Mouse (Mus musculus): ENCODE measurements around the gene Pkdrej. TPM values are rescaled to one million over a fixed set of nuclear protein-coding genes. Genes with fewer than 3 reads are reported as not detected.
"Not testable (repeated sequence)": the region's sequence is repeated elsewhere in the genome, so short reads cannot be mapped to it uniquely, and the experiment has no call there.

Gene Pkdrej
- polyA plus RNA-seq, 1 experiment from 2014 or later = 0.03 TPM

DNA sequence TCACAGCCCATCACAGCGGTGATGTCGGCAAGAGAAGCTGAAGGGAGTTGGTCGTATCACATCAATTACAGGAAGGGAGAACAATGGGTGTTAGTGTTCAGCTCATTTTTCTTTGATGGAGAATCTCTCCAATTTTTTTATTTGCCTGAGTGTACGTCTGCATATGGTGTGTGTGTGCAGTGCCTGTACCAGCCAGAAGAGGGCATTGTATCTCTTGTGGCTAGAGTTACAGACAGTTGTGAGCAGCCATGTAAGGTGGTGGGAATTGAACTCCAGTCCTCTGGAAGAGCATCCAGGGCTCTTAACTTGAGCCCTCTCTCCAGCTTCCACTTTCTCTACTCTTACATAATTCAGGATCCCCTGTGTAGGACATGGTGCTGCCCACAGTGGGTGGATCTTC lies 38.4 kb downstream of the Pkdrej start:
- no peak overlapping the region for H3K4me3 ChIP-seq
- no peak overlapping the region for H3K27ac ChIP-seq (replicated peaks)
- H3K9ac ChIP-seq (replicated peaks) = no peak overlapping the region
- no peaks in the 10 kb centered on the region for H3K27me3 ChIP-seq
- H3K4me1 ChIP-seq = no peaks in the 10 kb centered on the region
- H3K9me3 ChIP-seq = no peaks in the 10 kb centered on the region
- ATAC-seq (ENCODE audit: low FRiP score, low read depth) = no peak
- WGBS = 91% methylated on average over 4 of the region's 4 CpGs
- H3K36me3 ChIP-seq = no peaks in the 10 kb centered on the region
- H3K4me2 ChIP-seq (replicated peaks) = no peak overlapping the region

DNA sequence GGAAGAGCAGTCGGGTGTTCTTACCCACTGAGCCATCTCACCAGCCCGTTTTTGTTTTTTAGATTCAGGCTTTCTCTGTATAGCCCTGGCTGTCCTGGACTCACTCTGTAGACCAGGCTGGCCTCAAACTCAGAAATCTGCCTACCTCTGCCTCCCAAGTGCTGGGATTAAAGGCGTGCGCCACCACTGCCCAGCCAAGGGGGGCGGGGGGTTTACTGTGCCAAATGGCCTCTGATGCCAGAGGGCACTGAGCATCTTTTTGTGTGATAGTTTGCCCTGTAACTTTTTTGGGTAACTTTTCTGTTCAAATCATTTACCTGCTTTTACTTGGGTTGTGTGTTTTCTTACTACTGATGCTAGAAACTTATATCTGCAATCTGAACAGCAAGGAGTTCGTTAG lies 42.6 kb downstream of the Pkdrej start:
- H3K4me2 ChIP-seq (replicated peaks); H3K27ac ChIP-seq (replicated peaks); H3K27me3 ChIP-seq; H3K9me3 ChIP-seq; H3K4me3 ChIP-seq; H3K36me3 ChIP-seq; H3K4me1 ChIP-seq; ATAC-seq (ENCODE audit: low FRiP score, low read depth); H3K9ac ChIP-seq (replicated peaks): not testable (repeated sequence)
- WGBS = 93% methylated on average over 6 of the region's 6 CpGs

DNA sequence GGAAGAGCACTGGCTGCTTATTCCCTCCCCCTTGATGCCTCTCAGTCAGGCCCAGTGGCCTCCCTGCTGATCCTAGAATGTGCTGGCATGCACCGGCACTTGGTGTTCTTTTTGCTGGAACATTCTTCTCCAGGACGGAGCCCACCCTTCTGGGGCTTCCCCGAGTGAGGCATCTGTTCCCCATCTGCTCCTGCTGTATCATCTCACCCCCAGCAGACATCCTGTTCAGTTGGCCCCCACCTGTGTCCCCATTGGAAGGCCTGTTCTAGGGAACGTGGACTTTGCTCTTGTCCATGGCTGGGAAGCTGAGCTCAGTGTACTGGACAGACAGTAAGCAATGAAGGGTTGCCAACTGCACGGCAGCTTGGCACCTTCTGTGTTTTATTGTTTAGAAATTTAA lies 44.8 kb downstream of the Pkdrej start:
- ATAC-seq (ENCODE audit: low FRiP score, low read depth) = no peak
- H3K4me2 ChIP-seq (replicated peaks) = no peak overlapping the region
- H3K36me3 ChIP-seq = no peaks in the 10 kb centered on the region
- no peaks in the 10 kb centered on the region for H3K4me1 ChIP-seq
- no peaks in the 10 kb centered on the region for H3K9me3 ChIP-seq
- WGBS = 79% methylated on average over 5 of the region's 5 CpGs
- H3K9ac ChIP-seq (replicated peaks) = no peak overlapping the region
- no peak overlapping the region for H3K4me3 ChIP-seq
- H3K27ac ChIP-seq (replicated peaks) = no peak overlapping the region
- H3K27me3 ChIP-seq = no peaks in the 10 kb centered on the region

DNA sequence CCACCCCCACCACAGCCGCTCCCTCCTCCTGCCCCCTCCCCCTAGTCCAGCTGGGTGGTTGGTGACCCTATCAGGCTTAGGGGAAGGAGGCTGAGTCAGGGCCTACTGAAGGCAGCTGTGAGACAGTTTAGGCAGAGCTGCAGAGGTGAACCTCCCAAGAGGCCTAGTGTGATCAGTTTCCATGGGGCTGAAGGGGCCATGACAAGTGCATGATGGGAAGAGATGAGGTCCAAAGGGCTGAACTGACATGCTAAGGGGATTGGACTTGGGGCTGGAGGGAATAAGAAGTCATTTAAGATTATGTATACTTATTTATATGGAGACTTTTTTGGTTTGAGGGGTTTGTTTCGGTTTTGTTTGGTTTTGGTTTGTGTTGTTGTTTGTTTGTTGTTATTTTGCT lies 45.3 kb downstream of the Pkdrej start:
- no peak for ATAC-seq (ENCODE audit: low FRiP score, low read depth)
- Histone ChIP-seq H3K9me3 (no peaks in the 10 kb centered on the region), H3K27ac (replicated peaks) (no peak overlapping the region), H3K4me3 (no peak overlapping the region), H3K4me1 (no peaks in the 10 kb centered on the region), H3K9ac (replicated peaks) (no peak overlapping the region), H3K4me2 (replicated peaks) (no peak overlapping the region), H3K27me3 (no peaks in the 10 kb centered on the region), H3K36me3 (no peaks in the 10 kb centered on the region)
- WGBS = 64% methylated on average over 2 of the region's 2 CpGs

DNA sequence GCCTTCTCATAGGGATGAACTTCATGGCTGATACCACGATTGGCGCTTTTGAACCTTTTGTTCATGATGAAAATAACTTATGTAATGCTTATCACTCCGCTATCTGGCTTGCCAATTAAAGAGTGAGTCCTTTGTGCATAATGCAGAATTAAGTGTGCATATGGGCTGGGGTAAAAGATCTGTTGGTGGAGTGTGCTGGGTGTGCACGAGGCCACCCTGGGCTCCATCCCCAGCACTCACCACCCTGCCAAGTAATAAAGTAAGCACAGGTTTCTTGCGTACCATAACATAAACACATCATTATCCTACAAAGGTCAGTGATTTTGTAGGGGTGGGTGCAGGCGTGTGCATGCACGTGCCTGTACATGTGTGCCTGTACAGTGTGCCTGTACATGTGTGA lies 46.5 kb downstream of the Pkdrej start:
- H3K4me3 ChIP-seq = no peak overlapping the region
- no peak overlapping the region for H3K4me2 ChIP-seq (replicated peaks)
- H3K36me3 ChIP-seq = no peaks in the 10 kb centered on the region
- no peaks in the 10 kb centered on the region for H3K9me3 ChIP-seq
- WGBS = 90% methylated on average over 7 of the region's 7 CpGs
- no peaks in the 10 kb centered on the region for H3K4me1 ChIP-seq
- no peak overlapping the region for H3K9ac ChIP-seq (replicated peaks)
- H3K27ac ChIP-seq (replicated peaks) = no peak overlapping the region
- no peak for ATAC-seq (ENCODE audit: low FRiP score, low read depth)
- no peaks in the 10 kb centered on the region for H3K27me3 ChIP-seq

DNA sequence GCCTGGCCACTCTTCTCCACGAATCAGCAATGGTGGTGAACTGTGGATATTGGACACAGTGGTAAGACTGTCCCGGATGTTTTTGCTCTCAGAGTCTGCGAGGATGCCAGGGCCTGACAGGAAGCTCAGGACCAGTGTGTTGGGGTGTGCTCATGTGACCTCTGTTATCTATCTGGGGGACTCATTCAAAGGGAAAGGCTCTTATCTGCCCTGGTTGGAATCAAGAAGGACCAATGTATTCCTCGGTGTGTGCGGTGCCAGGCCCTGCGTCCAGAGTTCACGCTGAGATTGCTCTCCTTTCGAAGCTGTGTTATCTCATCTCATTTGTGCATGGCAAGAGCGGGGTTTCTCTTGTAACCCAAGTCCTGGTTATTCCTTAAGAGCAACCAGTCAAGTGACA lies 47.1 kb downstream of the Pkdrej start:
- WGBS = 90% methylated on average over 9 of the region's 9 CpGs
- Histone ChIP-seq H3K4me2 (replicated peaks) (no peak overlapping the region), H3K4me3 (no peak overlapping the region), H3K9ac (replicated peaks) (no peak overlapping the region), H3K9me3 (no peaks in the 10 kb centered on the region), H3K4me1 (no peaks in the 10 kb centered on the region), H3K36me3 (no peaks in the 10 kb centered on the region), H3K27me3 (no peaks in the 10 kb centered on the region), H3K27ac (replicated peaks) (no peak overlapping the region)
- no peak for ATAC-seq (ENCODE audit: low FRiP score, low read depth)

DNA sequence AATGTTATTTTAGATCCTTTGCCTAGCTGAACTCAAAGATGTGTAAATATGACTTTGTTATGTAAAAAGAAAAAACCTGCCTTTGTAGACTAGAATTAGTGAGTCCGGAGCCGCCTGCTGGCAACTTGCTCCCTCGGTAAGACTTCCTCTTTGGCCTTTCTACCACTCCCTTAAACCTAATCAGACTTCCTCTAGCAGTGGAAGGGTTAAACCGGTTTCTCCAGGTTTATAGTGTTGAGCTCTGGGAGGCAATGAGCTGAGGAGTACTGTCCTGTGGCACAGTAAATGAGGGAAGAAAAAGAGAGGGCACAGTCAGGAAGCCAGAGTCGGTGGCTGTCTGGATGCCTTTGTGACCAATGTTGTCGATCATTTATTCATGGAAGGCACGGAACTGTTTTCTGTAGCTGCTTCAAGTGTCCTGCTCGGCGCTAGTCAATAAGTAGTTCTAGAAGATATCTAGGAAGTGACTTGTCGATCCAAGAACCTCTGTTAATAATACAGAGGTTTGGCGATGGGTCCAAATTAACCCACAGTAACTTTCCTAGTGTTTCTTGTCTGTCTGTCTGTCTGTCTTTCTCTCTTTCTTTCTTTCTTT lies 49.3 kb downstream of the Pkdrej start:
- no peaks in the 10 kb centered on the region for H3K36me3 ChIP-seq
- no peaks in the 10 kb centered on the region for H3K9me3 ChIP-seq
- no peak for ATAC-seq (ENCODE audit: low FRiP score, low read depth)
- no peaks in the 10 kb centered on the region for H3K27me3 ChIP-seq
- 84% methylated on average over 11 of the region's 11 CpGs for WGBS
- H3K9ac ChIP-seq (replicated peaks) = no peak overlapping the region
- H3K27ac ChIP-seq (replicated peaks) = no peak overlapping the region
- H3K4me1 ChIP-seq = no peaks in the 10 kb centered on the region
- no peak overlapping the region for H3K4me2 ChIP-seq (replicated peaks)
- H3K4me3 ChIP-seq = no peak overlapping the region

DNA sequence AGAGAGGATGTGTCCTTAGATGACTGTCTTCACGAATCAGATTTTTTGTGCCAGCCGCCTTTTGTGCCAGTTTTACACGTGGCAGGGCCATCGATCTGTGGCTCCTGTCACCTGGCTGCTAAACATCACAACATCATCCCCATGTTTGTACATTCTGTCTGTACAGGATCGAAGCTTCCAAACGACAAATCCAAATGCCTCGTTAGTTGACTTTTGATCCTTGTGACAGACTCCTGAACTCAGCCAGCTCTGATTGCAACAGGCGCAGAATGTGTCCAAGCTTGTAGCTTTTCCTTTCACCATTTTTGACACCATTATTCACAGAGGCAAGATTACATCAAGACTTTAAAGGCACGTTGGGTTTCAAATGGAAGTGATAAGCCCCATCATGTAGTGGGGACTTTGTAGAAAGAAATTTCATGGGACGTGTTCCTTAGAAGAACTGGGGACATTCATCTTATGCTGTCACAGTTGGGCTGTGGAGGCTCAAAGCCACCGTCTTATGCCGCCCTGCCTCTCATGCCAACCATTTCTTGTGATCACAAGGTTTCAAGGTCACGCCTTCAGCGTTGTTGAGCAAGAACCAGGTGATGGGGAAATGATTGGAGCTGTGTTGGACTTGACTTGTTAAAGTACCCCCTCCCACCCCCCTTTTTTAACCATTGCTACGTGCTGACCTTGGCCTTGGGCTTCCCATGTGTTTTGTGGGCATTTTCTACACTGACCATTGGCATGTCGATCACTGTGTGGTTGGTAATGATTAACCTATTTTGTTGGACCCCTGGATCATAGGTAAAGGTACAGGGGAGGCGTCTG lies 50.0 kb downstream of the Pkdrej start:
- 92% methylated on average over 17 of the region's 17 CpGs for WGBS
- H3K27me3 ChIP-seq = no peaks in the 10 kb centered on the region

DNA sequence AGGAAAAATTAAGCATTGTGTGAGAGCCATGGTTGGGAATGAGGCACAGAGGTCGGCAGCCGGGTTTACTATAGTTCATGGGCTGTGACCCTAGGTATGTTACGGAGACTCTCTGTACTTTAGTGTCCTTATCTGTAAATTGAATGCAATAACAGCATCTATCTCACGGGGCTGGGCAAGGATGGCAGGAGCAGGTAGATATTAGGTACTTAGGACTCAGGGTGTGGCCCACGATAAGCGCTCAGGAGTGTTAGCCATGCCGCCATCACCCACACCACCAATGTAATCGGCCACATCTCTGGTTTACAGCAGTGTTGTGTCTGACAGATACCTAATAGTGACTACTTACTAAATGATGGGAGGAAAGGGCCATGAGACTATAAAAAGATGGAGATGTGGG lies 52.5 kb downstream of the Pkdrej start:
- Histone ChIP-seq H3K36me3 (no peaks in the 10 kb centered on the region), H3K4me2 (replicated peaks) (no peak overlapping the region), H3K4me1 (no peaks in the 10 kb centered on the region), H3K27me3 (no peaks in the 10 kb centered on the region), H3K4me3 (no peak overlapping the region), H3K9me3 (no peaks in the 10 kb centered on the region), H3K27ac (replicated peaks) (no peak overlapping the region), H3K9ac (replicated peaks) (no peak overlapping the region)
- 94% methylated on average over 8 of the region's 8 CpGs for WGBS
- no peak for ATAC-seq (ENCODE audit: low FRiP score, low read depth)

More for the DNA sequence above, 50.0 kb downstream of the Pkdrej start:
- Histone ChIP-seq H3K4me1 (no peaks in the 10 kb centered on the region), H3K9me3 (no peaks in the 10 kb centered on the region), H3K27ac (replicated peaks) (no peak overlapping the region), H3K4me3 (no peak overlapping the region), H3K9ac (replicated peaks) (no peak overlapping the region), H3K36me3 (no peaks in the 10 kb centered on the region), H3K4me2 (replicated peaks) (no peak overlapping the region)
- no peak for ATAC-seq (ENCODE audit: low FRiP score, low read depth)

DNA sequence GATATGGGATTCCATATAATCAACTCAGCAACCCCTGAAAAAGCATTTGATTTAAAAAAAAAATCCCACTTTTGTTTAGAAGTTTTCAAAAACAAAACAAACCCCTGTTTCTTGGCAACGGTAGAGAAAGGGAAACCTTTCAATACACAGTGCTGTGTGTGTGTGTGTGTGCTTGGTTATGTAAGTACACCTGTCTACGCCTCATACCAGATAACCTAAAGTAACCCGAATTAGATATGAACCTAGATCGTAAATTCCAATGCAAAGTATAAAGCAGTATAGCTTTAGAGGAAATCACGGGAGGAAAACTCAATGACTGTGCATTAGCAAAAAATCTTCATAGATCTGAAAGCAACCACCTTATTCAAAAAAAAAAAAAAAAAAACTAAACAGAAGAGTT lies 54.9 kb downstream of the Pkdrej start:
- Histone ChIP-seq H3K9me3 (no peaks in the 10 kb centered on the region), H3K27ac (replicated peaks) (no peak overlapping the region), H3K36me3 (no peaks in the 10 kb centered on the region), H3K4me3 (no peak overlapping the region), H3K9ac (replicated peaks) (no peak overlapping the region), H3K4me2 (replicated peaks) (no peak overlapping the region), H3K4me1 (no peaks in the 10 kb centered on the region), H3K27me3 (no peaks in the 10 kb centered on the region)
- ATAC-seq (ENCODE audit: low FRiP score, low read depth) = no peak
- WGBS = 92% methylated on average over 5 of the region's 5 CpGs

DNA sequence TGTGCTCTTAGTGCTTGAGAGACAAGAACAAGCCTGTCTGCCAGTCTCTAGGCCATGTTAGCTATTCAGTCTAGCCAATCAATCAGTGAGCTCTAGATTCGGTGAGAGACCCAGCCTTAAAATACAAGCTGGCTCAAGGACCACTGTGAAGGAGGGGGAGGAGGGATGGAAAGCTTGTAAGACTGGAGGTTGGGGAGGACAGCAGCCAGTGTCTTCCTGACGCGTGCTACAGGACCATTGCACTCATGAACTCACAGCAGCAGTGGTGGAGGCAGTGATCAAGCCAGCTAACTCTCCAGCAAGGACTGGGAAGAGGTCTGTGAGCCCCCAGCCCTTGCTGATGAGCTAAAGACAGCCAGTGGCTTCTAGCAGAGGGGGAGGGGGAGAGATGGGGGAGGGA lies 56.5 kb downstream of the Pkdrej start:
- no peak for ATAC-seq (ENCODE audit: low FRiP score, low read depth)
- Histone ChIP-seq H3K4me1 (no peaks in the 10 kb centered on the region), H3K27ac (replicated peaks) (no peak overlapping the region), H3K9ac (replicated peaks) (no peak overlapping the region), H3K9me3 (no peaks in the 10 kb centered on the region), H3K27me3 (no peaks in the 10 kb centered on the region), H3K36me3 (no peaks in the 10 kb centered on the region), H3K4me2 (replicated peaks) (no peak overlapping the region), H3K4me3 (no peak overlapping the region)
- WGBS = 58% methylated on average over 3 of the region's 3 CpGs
